Mouse (Mus musculus) liver, postnatal 0 days (tissue): ENCODE results near the gene Mrps30. TPM values are rescaled to one million over a fixed set of nuclear protein-coding genes. Genes with fewer than 3 reads are reported as not detected.

Experiments
- ATAC-seq: fragments of 200-750 bp; cut with Nextera tagmentation; 2 replicates; pipeline ENCODE4 v1.8.0; 2017; ENCODE audit warnings: mild to moderate bottlenecking, moderate library complexity
- DNase-seq: peaks from one replicate; pipeline ENCODE4 v3.0.0-alpha.2; 2016
- H3K27ac ChIP-seq: fragments of 300-500 bp; sonication (generic); 2 replicates; pipeline ENCODE4 v1.5.1; 2014; ENCODE audit warnings: antibody characterized with exemption, moderate library complexity, mild to moderate bottlenecking, low read depth
- H3K27me3 ChIP-seq: fragments of 300-500 bp; sonication (generic); 2 replicates; pipeline ENCODE4 v1.6.1; 2014; ENCODE audit warnings: low read length, control low read depth, mixed read lengths; ENCODE audit not compliant: insufficient read depth
- H3K36me3 ChIP-seq: fragments of 300-500 bp; sonication (generic); replicated peaks from 2 replicates; pipeline ENCODE4 v1.6.1; 2014; ENCODE audit warnings: mild to moderate bottlenecking, control low read depth, low read length, moderate library complexity, mixed read lengths; ENCODE audit not compliant: insufficient read depth
- H3K4me1 ChIP-seq: fragments of 300-500 bp; sonication (generic); 2 replicates; pipeline ENCODE4 v1.6.1; 2014; ENCODE audit warnings: antibody characterized with exemption, mild to moderate bottlenecking, control low read depth; ENCODE audit not compliant: insufficient read depth
- H3K4me2 ChIP-seq: fragments of 300-500 bp; sonication (generic); 2 replicates; pipeline ENCODE4 v1.6.1; 2014; ENCODE audit warnings: low read depth, mild to moderate bottlenecking, low read length, moderate library complexity, mixed read lengths
- H3K4me3 ChIP-seq: fragments of 300-500 bp; sonication (generic); 2 replicates; pipeline ENCODE4 v1.5.1; 2014; ENCODE audit warnings: low read depth, low read length
- H3K9ac ChIP-seq: fragments of 300-500 bp; sonication (generic); replicated peaks from 2 replicates; pipeline ENCODE4 v1.6.1; 2014; ENCODE audit warnings: mild to moderate bottlenecking, moderate library complexity
- H3K9me3 ChIP-seq: fragments of 300-500 bp; sonication (generic); 2 replicates; pipeline ENCODE4 v1.6.1; 2016; ENCODE audit warnings: mild to moderate bottlenecking, control low read depth, low read length, mixed read lengths
- CTCF ChIP-seq: sonication (generic); IDR thresholded peaks from 2 replicates; pipeline ENCODE4 v1.5.1; 2016; ENCODE audit warnings: antibody characterized with exemption, low read depth
- EP300 ChIP-seq: IDR thresholded peaks from 2 replicates; pipeline ENCODE4 v1.6.1; 2016; ENCODE audit warnings: antibody characterized with exemption, low read depth, mild to moderate bottlenecking
- WGBS: fragments of 180-500 bp; shearing (Covaris S2); extraction: QIAGEN DNeasy Blood & Tissue Kit; methylation state at CpG from one replicate; pipeline ENCODE4 v1.1.7; 2014; ENCODE audit not compliant: insufficient replicate concordance; 5-methylcytosine and 5-hydroxymethylcytosine counted together
- polyA plus RNA-seq: library from polyadenylated mRNA; unstranded; fragments of >200 nt; fragmentation: Nextera tagmentation; extraction: Ambion mirVana; gene quantifications from 2 replicates; pipeline ENCODE4 v1.2.1, GENCODE M21; 2015

Mrps30 gene
- polyA plus RNA-seq, result 16.9 and 18.4 TPM in 2 replicates

DNA sequence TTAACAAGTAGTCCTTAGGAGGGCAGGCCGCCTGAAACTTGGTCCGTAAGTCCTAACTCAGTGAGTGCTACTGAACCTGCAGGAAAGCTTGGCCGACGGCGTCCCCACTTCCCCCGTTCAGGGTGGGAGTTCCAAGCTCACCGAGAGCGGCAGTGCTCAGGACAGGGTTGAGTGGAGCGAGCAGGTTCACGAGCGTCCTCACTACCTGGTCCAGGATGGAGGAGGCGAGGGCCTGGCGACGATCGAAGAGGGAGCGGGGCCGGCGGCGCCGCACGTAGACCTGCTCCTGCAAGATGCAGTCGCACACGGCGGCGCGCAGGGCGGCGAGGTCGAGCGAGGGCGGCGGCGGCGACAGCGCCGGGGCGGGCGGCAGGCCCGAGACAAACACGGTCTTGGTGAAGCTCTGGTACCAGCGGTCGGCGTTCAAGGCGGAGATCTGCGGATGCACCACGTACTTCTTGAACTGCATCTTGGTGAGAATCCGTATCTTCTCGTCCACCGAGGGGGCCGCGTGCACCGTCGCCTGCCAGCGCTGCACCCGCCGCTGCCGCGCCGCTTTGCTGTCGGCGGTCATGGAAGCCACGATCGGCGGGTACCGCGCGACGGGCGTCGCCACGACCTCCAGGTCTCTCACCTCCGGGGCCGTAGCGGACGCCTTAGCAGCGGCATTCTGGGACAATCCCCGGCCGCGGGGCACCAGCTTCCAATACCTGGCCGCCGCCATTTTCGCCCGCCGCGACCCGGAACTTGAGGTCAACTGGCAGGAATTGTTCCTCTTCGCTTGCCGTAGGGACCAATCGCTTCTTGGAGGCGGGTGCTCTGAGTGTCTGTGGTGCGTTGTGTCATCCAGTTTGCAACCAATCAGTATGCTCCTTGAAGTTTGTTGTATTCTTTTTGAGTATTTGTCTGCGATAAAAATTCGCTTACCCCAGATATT lies at the start of gene Mrps30, which contains the start of gene B430218F22Rik:
TSS of gene Mrps30 (minus strand) at position 742 of the 937 bp plus-strand sequence.
TSS of gene B430218F22Rik (plus strand) at position 120 of the 937 bp plus-strand sequence.
- H3K27ac ChIP-seq, result peak within 1 kb of the TSS; percentile 67
- no peaks in the 10 kb centered on the region for H3K4me1 ChIP-seq
- DNase-seq (peak; percentile 95), ATAC-seq (peak; percentile 99)
- WGBS, result under 1% methylated on average over 83 of the region's 93 CpGs
- no peaks in the 10 kb centered on the region for H3K9me3 ChIP-seq
- TF ChIP-seq CTCF (no peak), EP300 (peak; percentile 51; the same call in 1 of the 2 replicates)
- H3K9ac ChIP-seq, result peak within 1 kb of the TSS; percentile 93
- no peaks in the 10 kb centered on the region for H3K27me3 ChIP-seq
- peak within 1 kb of the TSS; percentile 99 for H3K4me3 ChIP-seq
- H3K4me2 ChIP-seq, result peak within 1 kb of the TSS; percentile 82
- H3K36me3 ChIP-seq, result peaks cover 29% of the 10 kb centered on the region

DNA sequence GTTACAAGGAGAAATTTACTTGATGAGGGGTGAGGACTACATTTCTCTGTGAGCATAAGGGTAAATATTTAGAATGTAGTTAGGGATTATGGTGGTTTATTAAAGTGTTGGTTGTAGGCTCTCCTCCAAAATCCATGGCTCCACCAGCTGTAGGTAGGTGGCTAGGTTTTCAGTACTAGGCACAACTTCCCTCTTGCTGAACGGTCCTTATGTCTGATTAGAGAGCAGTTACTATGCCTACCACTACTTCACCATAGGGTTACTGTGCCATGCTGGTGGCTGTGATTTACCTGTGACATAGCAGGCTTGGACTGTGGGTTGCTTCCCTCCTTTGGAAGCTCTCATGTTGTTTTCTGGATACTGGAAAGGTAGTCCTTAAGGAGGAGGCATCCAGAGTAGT lies 33.8 kb upstream of the Mrps30 start:
- no peak overlapping the region for H3K9ac ChIP-seq
- TF ChIP-seq EP300, result no peak
- TF ChIP-seq CTCF, result no peak
- no peaks in the 10 kb centered on the region for H3K9me3 ChIP-seq
- no peak overlapping the region for H3K27ac ChIP-seq
- no peak for ATAC-seq
- H3K4me2 ChIP-seq, result no peak overlapping the region
- DNase-seq, result no peak
- no peak overlapping the region for H3K4me3 ChIP-seq
- no peaks in the 10 kb centered on the region for H3K27me3 ChIP-seq
- 42% methylated on average over 1 of the region's 1 CpGs for WGBS
- H3K4me1 ChIP-seq, result 0 out of 2 replicates have a peak, but pooled peaks cover 3% of the 10 kb centered on the region
- H3K36me3 ChIP-seq, result no peaks in the 10 kb centered on the region

DNA sequence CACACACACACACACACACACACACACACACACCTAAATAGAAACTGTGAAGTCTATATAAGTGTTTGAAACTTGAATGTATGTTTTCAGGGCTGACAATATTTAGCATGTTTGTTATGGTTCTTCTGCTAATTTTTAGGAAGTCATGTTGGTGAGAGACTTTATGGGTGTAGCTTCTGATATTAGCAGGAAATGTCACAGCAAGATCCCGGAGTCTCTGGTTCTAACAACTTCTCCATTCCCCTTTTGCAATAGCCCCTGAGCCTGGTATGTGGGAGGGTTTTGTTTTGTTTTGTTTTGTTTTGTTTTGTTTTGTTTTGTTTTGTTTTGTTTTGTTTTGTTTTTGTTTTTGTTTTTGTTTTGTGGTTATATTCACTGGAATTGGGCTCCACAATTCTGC lies 33.4 kb upstream of the Mrps30 start:
- no peak overlapping the region for H3K4me3 ChIP-seq
- no peak overlapping the region for H3K4me2 ChIP-seq
- 32% methylated on average over 1 of the region's 1 CpGs for WGBS
- TF ChIP-seq CTCF, result no peak
- TF ChIP-seq EP300, result no peak
- ATAC-seq (no peak), DNase-seq (no peak)
- no peaks in the 10 kb centered on the region for H3K27me3 ChIP-seq
- no peaks in the 10 kb centered on the region for H3K9me3 ChIP-seq
- no peak overlapping the region for H3K27ac ChIP-seq
- H3K9ac ChIP-seq, result no peak overlapping the region
- 0 out of 2 replicates have a peak, but pooled peaks cover 3% of the 10 kb centered on the region for H3K4me1 ChIP-seq
- no peaks in the 10 kb centered on the region for H3K36me3 ChIP-seq

DNA sequence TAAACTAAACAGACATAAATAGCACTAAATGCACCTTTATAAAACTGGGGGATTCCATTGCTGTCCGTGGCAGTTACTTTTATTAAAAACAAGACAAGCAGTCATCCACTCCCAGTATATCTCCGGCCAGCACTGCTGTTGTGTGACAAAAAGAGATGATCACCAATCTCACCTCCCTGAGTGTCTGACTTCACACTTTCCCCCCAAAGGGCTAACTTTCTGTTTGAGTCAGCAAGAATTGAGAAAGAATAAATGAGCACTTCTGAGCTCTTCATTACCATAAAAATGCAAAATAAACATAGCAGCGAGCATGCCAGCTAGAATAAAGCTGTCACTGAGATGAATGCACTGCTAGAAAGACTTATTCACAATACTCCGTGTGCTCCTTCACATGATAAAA lies 31.1 kb upstream of the Mrps30 start:
- DNase-seq, result no peak
- Histone ChIP-seq H3K4me1 (0 out of 2 replicates have a peak, but pooled peaks cover 3% of the 10 kb centered on the region), H3K9ac (no peak overlapping the region), H3K4me3 (no peak overlapping the region), H3K27me3 (no peaks in the 10 kb centered on the region), H3K9me3 (no peaks in the 10 kb centered on the region), H3K27ac (no peak overlapping the region), H3K4me2 (no peak overlapping the region), H3K36me3 (no peaks in the 10 kb centered on the region)
- 59% methylated on average over 4 of the region's 4 CpGs for WGBS
- no peak for TF ChIP-seq CTCF
- no peak for TF ChIP-seq EP300
- ATAC-seq, result no peak

DNA sequence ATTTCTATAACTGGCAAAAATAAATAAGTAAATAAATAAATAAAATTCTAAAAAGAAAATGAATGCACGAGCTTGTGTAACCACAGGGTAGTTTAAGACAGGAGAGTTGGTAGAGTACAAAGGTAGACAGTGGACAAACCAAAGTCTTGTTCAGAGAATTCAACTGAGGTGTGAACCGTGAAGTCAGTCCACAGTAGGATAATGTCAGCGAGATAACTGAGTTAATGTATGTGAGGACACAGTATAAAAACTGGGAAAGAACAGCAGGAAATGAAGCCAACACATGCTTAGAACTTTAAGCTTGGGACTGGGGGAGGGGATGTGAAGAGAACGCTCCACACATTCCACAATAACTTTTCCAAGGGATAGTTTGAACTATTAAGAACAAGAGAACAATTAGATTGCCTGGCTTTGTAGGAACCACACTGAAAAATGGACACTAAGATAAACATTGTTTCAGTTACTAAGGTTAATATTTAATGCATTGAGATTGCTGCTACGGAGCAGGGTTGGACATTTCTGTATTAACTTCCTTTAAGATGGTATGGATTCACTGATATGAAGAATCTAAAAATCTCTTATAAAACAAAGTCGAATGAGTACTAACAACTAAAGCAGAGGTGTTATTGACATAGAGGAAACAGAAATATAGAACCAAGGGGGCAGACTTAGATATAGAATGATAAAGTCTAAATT lies 24.4 kb upstream of the Mrps30 start:
- Histone ChIP-seq H3K36me3 (no peaks in the 10 kb centered on the region), H3K4me2 (no peak overlapping the region), H3K27ac (no peak overlapping the region), H3K27me3 (no peaks in the 10 kb centered on the region), H3K9me3 (no peaks in the 10 kb centered on the region), H3K4me3 (no peak overlapping the region), H3K4me1 (no peaks in the 10 kb centered on the region), H3K9ac (no peak overlapping the region)
- ATAC-seq, result no peak
- TF ChIP-seq CTCF, result no peak
- TF ChIP-seq EP300, result no peak
- no peak for DNase-seq
- 69% methylated on average over 6 of the region's 6 CpGs for WGBS

DNA sequence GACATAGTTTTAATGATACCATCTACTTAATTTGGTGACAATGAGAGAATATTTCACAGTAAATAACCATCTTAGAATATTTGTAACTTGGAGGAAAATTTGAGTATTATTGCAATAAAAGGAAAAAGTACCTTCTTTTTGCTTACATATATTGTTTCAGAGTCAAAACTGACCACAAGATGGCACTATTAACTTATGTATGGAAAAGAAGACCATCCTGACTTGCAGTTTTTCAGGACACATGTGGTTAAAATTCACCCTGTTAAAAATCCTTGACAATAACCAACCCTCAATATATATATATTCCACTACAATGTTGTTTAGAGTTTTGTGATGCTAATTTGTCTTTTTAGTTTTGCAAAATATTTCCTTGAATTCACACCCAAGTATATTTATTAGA lies 16.5 kb upstream of the Mrps30 start:
- Histone ChIP-seq H3K9ac (no peak overlapping the region), H3K9me3 (no peaks in the 10 kb centered on the region), H3K4me1 (no peaks in the 10 kb centered on the region), H3K4me3 (no peak overlapping the region), H3K27ac (no peak overlapping the region), H3K27me3 (no peaks in the 10 kb centered on the region), H3K36me3 (no peaks in the 10 kb centered on the region), H3K4me2 (no peak overlapping the region)
- TF ChIP-seq CTCF (peak; percentile 54), EP300 (no peak)
- DNase-seq (no peak), ATAC-seq (no peak)
